Mouse (Mus musculus) adrenal gland, postnatal 36 days (tissue): ENCODE measurements at regions not wholly inside any gene's neighbourhood (a gene's known extent, or its start where the extent isn't known, plus 50 kb on each side); places are given as distances from the start of the nearest gene placed in this dataset.

Source experiments
- DNase-seq, 2 experiments: peaks; one replicate each; pipeline ENCODE4 v3.0.0; 2021; ENCODE audit warnings: mixed read lengths in 1 of 2

GRCm38 (mm10) chr2:174848981-174849681 is 88.7 kb downstream of the Edn3 start:
- no peak for DNase-seq

- DNase-seq = no peak
These were observed 90.4 kb downstream of the Edn3 start for GRCm38 (mm10) chr2:174850860-174851259.

DNA sequence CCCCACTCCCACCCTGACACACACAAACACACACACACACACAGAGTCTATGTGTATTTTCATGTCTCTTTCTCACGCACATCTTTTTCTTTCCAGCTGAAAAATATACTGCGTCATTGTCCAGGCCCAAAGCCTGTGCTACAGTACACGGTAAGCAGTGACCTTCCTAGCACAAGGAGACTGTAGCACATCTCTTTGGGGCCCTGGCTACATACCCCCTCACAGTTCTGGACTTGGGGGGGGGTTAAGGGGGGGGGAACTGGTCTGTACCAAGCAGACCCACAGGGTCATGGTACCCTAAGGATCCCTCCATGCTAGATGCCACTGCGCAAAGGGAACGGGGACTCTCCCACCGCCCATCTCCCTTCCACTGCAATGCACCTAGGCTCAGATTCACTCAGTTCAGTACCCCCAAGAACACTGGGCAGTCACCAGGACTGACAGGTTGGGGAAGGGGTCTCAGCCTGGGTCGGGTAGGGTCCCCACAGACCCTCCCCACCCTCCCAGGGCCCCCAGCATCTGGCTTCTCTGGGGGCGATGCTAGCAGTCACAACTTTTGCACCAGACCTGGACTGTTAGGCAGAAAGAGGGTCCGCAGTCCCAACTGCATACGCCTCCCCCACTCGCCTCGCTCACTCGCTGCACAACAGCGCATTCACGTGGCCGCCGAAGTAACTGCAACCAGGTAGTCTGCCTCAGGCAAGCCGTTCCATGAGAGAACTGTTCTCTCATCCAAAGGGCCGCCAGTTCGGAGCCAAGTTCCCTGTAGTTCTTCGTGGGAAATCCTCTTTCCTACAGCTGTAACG is 91.3 kb downstream of the Edn3 start:
- DNase-seq = peak; percentile 81 to 83

DNA sequence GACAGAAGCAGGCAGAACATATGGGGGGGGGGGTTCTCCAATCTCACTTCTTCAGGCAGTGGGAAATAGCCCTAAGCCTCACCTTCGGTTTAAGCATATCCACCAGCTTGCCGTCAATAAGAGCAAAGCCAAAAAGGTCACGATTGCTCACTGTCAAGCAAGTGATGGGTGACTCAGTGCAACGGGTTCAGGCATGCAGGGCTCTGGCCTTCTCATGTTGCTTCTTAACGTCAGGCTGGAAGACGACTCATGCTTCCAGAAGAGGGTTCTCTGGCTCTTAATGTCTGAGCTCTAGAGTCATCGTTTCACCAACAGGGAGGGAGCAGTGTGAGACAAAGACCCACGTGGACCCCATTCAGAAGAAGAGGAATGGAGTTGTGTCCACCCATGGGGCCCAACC is 93.4 kb downstream of the Edn3 start:
- DNase-seq = peak; percentile 48 to 52

GRCm38 (mm10) chr2:174855548-174855947 is 95.1 kb downstream of the Edn3 start:
- no peak for DNase-seq

- DNase-seq = no peak
These were observed 95.7 kb downstream of the Edn3 start for GRCm38 (mm10) chr2:174856135-174856534.

DNA sequence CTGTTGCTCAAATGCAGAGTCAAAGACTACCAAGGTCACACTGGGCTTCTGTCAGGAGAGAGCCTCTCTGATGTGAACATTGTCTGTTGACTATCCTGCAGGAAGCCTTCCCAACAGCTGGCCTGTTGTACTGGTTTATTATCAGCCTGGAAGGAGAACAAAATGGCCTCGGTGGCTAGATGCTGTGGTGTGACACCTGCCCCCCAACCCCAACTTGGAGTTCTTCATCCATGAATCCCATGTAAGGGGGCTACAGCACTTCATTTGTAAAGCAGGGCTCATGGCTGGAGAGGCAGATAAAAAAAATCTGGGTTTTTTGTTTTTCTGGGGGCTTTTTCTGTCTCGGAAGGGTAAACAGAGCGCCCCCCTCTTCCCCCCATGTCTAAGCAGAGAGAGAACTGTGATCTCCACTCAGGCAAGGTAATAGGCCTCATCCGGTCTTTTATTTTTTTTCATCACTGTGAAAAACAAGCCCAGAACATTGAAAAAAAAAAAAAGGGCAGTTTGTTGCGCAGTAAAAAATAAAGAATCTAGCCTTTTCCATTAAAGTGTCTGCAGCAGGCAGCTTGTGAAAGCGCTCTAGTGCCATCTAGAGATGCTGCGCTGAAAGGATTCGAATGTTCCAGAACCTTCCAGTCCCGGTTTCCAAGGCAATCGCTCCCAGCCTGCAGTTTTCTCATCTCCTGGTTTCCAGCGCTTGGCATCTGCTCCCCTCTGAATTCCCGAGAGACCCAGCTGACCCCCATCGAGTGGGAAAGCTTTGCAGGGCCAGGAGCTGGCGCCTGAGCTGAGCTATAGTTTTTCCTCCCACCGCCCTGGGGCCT is 97.8 kb downstream of the Edn3 start:
- DNase-seq = peak; percentile 64 to 75

DNA sequence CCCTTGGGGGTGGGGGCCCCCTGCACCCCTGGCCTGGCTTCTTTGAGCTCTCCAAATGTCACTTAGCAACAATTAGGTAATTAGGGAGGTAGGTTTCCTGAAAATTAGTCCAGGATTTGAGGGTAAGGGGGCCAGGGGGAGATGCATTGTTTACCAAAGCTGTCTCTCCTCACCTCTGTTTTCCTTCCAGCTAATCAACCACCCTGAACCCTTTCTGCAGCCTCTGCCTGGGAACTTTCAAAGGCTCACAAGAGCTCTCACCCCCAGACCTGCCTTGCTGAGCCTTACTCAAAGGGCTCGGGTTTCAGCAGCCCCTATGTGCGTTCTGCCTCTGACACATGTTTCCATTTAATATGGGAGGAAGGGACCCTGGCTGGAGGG is 98.4 kb downstream of the Edn3 start:
- no peak for DNase-seq

- DNase-seq = peak; percentile 34 to 36
These were observed 99.1 kb downstream of the Edn3 start for GRCm38 (mm10) chr2:174859533-174859932.

DNA sequence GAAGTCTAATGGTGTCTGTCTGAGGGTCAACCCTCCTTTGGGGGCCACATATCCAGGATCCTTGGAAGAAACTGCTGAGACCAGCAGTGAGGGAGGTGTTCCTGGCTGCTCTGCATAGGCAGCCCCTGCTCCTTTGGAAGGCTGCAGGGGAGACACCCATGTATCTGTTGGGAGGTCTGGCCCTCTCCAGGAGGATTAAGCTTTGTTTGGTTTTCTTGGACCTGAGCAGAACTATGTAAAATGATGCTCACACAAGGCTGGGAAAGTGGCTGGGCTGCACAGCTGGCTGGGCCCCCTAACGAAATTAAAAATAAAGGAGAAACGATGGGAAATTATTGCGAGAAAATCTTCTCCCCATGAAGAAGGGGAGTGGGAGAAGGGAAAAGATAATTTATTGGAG is 104.2 kb downstream of the Edn3 start:
- DNase-seq = no peak

DNA sequence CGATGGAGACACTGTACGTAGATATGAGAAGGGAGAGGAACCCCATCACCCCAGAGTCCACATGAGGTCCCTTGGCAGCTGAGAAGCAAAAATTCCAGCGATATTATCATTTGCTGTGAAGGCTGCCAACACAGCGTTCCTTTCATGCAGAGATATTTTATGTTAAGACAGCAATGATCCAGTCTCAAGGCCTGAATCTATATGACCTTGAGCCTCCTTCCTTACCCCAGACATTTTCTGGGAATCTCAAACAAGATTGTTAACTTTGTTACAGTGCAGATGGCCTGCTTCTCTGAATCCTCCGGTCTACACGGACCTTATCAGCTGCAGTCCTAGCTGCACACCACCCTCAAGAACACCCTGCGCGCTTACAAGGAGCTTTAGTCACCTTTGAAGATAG is 106.1 kb downstream of the Edn3 start:
- no peak for DNase-seq

- no peak for DNase-seq
These were observed 107.0 kb downstream of the Edn3 start for GRCm38 (mm10) chr2:174867397-174867796.

DNA sequence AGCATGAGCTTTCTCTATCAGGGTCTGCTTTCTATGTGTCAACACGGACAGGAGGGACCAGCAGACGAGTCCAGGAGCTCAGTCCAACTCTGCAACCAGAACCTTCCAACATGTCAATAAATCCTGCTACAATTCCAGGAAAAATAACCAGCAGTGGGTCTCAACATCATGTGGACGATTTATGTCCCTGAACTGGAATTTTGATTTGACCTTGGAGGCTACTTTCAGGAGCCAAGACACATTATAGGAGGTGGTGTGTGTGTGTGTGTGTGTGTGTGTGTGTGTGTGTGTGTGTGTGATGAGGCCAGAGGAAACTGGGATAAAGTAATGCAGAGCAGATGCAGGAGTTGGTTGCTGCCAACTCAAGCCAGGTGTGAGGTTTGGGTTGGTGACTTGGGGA is 107.8 kb downstream of the Edn3 start:
- DNase-seq = no peak

DNA sequence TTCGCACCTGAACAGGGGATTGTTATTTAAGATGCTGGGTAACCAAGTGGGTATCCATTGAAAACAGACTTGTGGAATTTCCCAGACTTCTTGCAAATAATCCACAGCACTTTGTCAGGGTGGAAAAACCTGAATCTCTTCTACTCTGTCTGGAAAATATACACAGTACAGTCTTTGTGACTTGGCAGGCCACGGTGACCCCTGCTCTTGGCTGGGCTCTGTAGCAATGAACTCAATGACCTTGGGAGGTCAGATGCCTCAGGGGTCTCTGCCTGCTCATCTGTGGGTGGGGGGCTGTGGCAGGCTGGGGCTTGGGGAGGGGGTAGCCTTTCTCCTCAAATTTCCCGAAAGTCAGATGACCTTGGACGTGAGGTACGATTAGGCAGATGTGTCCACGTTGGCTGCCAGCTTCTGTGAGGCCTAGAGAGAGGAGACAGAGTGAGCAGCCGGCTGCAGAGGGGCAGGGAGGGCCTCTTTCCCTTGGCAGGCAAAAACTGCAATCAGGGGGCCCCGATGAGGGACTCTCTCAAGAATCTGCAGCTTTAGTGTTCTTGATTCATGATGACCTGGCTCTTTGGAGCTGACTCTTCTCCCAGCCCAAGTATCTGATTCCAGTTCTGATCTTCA is 108.4 kb downstream of the Edn3 start:
- no peak for DNase-seq

DNA sequence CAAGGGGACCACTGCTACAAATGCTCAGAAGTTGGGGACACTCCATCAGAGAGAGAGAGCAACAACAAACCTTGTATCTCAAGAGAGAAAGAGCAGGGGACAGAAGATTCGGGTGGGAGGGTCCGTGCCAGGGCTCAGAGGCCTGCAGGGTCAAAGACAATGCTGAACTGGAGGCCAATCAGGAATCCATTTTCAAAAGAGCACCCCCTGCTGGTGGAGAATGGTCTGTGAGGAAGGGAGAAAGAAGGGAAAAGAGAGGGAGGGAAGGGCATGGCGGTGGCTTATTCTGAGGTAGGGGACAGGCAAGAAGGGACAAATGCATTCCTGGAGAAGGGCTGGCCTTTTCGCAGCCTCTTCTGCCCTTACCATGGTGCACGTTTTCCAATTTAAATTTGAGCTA is 109.9 kb downstream of the Edn3 start:
- DNase-seq = no peak

DNA sequence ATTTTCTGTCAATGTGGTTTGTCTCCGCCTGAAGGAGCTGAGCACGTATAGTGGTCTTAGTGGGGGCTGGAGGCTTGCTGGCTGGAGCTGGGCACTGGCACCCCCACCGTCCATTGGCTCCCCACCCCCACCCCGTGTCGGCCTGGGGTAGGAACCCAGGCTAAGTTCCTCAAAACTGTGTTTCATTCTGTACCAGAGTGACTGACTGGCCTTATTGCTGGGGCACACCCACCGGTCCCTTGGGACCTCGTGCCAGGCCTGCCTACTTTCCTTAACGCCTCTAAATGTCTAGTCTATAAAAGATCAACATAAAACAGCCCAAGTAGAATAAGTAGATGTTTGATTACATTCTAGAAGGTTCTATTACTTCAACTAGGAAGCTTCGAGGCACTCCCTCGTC is 110.8 kb downstream of the Edn3 start:
- no peak for DNase-seq

DNA sequence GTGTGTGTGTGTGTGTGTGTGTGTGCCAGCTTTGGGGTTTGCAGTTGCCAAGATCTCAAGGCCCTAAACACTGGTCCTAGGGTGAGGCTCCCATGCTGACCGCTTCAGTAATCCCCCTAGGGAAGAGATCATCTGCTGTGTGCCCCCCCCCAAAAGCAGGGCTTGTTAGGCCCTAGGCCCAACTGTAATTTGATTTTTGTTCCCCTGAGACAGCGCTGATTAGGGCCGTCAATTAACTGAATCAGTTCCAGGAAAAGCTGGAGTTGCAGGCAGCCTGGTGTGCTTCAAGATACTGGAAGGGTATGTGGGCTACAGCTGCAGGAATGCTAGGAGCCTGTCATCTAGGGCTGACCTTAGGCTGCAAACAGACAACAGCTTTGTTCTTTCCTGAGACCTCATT is 111.4 kb downstream of the Edn3 start:
- no peak for DNase-seq

DNA sequence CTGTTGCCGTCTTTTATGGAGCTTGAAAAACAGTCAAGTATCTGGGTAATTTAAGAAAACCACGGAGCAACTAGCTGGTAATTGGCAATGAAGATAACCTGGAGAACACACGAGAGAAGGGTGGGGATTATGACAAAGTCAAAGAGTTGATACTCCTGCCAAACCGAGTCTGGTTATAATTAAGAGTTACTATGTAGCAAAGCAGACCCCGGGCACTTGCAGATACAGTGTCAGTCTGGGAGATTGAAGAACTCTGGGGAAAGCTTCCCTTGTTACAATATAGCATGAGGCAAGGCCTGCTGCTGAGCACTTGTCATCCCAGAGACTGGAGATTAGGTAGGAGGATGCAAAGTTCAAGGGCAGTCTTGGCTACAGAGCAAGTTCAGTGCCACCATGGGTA is 116.5 kb downstream of the Edn3 start:
- no peak for DNase-seq

- no peak for DNase-seq
These were observed 118.6 kb downstream of the Edn3 start for GRCm38 (mm10) chr2:174878979-174879378.

GRCm38 (mm10) chr2:174880659-174881058 is 120.2 kb downstream of the Edn3 start:
- no peak for DNase-seq

GRCm38 (mm10) chr2:174884232-174885225 is 124.1 kb downstream of the Edn3 start:
- DNase-seq = no peak
